Mouse (Mus musculus): ENCODE data around the gene Skp1a.
"Not testable (repeated sequence)": the region's sequence is repeated elsewhere in the genome, so short reads cannot be mapped to it uniquely, and the experiment has no call there.

Skp1a gene

GRCm38 (mm10) chr11:52231606-52232541 is at the start of gene Skp1a:
Gene Skp1a, plus strand, starts transcription at chr11:52231995.
- peak; percentile 73 to 91 for DNase-seq (ENCODE audit: low spot score in 2 of 2)

- not testable (repeated sequence) for DNase-seq (ENCODE audit: low spot score in 2 of 2)
Observed at GRCm38 (mm10) chr11:52196496-52197023, 35.2 kb upstream of the Skp1a start.

- DNase-seq (ENCODE audit: low spot score in 2 of 2): no peak
Observed at GRCm38 (mm10) chr11:52213887-52214286, 17.9 kb upstream of the Skp1a start, which contains the start of gene Olfr1371. Gene Olfr1371, minus strand, starts transcription at chr11:52213987.

GRCm38 (mm10) chr11:52220282-52220681 is 11.5 kb upstream of the Skp1a start:
- peak in 1 of 2 experiments; percentile 73 for DNase-seq (ENCODE audit: low spot score in 2 of 2)

DNA sequence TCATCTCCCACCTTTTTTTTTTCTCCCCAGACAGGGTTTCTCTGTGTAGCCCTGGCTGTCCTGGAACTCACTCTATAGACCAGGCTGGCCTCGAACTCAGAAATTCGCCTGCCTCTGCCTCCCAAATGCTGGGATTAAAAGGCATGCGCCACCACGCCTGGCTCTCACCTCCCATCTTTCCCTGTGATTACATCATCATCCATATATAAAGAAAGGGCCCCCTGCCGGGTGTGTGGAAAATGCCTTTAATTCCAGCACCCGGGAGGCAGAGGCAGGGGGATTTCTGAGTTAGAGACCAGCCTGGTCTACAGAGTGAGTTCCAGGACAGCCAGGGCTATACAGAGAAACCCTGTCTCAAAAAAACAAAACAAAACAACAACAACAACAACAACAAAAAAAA is 9.9 kb upstream of the Skp1a start:
- DNase-seq (ENCODE audit: low spot score in 2 of 2): not testable (repeated sequence)

DNA sequence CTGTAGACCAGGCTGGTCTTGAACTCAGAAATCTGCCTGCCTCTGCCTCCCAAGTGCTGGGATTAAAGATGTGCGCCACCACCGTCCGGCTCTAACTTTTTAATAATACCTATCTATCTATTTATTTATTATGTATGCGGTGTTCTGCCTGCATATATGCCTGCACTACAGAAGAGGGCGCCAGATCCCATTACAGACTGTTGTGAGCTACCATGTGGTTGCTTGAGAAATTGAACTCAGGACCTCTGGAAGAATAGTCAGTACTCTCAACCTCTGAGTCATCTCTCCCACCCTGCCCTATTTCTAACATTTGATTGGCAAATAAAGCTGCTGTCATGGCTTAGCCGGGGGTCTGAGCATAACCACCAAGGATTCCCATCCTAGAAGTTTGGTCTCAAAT is 8.9 kb upstream of the Skp1a start:
- DNase-seq (ENCODE audit: low spot score in 2 of 2): no peak

- DNase-seq (ENCODE audit: low spot score in 2 of 2): no peak
Observed at GRCm38 (mm10) chr11:52223968-52224682, 7.7 kb upstream of the Skp1a start.

DNA sequence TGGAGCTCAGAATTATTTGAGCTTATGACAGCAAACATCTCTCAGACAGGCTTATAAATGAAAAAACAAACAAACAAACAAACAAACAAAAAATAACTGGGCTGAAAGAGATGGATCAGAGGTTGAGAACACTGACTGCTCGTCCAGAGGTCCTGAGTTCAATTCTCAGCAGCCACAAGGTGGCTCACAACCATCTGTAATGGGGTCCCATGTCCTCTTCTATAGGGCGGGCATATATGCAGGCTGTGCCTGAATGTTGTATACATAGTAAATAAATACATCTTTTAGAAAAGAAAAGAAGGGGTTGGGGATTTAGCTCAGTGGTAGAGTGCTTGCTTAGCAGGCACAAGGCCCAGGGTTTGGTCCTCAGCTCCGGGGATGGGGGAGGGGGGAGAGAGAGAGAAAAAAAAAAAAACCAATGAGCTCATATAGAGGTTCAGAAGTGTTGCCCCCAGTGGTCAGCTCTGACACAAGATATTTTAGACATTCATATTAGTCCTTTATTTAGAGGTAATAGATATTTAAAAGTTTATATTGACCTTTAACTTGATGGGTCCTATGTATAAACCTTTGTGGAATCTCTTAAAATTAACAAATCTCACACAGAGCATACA is 5.7 kb upstream of the Skp1a start:
- no peak for DNase-seq (ENCODE audit: low spot score in 2 of 2)

DNA sequence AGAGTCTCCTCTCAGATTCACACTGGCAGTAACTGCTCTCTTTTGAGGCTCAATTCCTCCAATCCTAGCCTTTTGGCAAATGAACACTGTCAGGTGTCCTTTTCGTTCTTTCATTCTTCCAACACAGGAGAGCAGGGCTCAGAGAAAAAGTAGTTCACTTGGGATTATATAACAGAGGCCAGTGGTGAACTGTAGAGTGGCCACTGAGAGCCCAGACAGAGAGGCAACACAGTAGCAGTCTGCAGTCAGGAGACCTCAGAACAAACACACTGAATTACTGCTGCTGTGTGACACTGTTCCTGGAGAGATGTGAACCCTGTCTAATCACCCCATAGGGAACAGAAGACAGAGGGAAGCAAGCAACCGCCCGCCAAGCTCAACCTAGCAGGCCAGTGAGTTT is 4.7 kb upstream of the Skp1a start:
- no peak for DNase-seq (ENCODE audit: low spot score in 2 of 2)

GRCm38 (mm10) chr11:52227466-52228226 is 4.1 kb upstream of the Skp1a start:
- no peak for DNase-seq (ENCODE audit: low spot score in 2 of 2)

GRCm38 (mm10) chr11:52228722-52229448 is 2.9 kb upstream of the Skp1a start:
- no peak for DNase-seq (ENCODE audit: low spot score in 2 of 2)

DNA sequence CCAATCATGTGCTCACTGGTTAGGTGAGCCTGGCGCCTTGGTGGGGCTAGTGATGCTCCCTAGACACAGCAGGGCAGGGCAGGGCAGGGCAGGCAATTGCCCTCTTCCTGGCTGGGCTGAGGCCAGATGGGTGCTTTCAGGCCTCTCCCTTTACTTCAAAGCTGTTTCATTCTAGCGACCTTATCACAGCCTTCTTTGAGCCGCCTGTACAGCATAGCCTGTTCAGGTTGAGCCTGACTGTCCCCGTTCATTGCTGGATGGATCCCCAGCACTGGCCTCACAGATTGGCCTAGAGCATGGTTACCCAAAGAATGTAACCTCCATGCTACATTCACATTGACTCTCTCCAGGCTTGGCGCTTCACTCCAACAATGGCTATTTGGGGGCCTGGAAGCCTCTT is 1.1 kb upstream of the Skp1a start:
- DNase-seq (ENCODE audit: low spot score in 2 of 2): no peak

DNA sequence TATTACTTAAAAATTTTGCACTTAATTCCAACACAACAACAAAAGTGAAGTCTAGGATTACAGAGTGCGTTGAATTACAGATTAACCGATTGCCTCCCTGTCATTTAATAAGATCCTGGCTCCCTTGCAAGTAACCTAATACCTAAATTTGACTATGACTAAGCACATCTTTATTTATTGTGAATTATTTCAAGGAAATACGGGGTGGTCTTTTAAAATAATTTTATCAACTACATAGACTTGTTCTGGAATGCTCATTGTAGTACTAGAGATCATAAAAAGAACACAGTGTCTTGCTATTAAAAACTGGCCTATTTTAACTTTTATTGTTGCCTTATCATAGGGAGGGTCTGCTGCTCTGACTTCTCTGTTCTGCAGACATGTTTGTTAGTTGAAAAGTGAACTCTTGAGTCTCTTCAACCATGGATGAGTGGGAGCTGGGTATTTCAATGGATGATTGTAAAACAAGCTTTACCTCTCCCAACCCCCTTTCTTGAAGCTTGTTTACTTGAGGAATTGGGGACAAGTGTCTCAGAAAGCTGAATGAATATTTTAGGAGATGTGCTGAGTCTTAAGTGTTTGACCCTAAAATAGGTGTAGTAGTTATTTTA is 1.4 kb downstream of the Skp1a start:
- DNase-seq (ENCODE audit: low spot score in 2 of 2): no peak

DNA sequence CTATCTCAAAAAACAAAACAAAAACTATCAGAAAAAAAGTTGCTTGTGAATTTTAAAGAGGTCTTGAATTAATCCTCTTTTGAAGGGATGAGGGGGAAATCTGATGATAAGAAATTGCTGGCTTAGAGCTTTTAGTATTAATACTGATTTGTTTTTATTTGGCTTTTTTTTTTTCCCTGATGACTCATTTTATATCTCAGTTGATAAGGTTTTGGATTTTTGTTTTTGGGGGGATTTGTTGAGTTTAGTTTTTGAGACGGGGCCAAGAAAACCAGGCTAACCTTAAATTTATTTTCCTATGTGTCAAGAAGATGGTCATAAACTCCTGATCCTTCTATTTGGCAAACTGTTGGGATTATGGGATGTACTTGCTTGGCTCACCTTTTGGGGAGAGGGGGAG is 2.1 kb downstream of the Skp1a start:
- DNase-seq (ENCODE audit: low spot score in 2 of 2): no peak

GRCm38 (mm10) chr11:52234509-52234908 is 2.7 kb downstream of the Skp1a start:
- no peak for DNase-seq (ENCODE audit: low spot score in 2 of 2)

DNA sequence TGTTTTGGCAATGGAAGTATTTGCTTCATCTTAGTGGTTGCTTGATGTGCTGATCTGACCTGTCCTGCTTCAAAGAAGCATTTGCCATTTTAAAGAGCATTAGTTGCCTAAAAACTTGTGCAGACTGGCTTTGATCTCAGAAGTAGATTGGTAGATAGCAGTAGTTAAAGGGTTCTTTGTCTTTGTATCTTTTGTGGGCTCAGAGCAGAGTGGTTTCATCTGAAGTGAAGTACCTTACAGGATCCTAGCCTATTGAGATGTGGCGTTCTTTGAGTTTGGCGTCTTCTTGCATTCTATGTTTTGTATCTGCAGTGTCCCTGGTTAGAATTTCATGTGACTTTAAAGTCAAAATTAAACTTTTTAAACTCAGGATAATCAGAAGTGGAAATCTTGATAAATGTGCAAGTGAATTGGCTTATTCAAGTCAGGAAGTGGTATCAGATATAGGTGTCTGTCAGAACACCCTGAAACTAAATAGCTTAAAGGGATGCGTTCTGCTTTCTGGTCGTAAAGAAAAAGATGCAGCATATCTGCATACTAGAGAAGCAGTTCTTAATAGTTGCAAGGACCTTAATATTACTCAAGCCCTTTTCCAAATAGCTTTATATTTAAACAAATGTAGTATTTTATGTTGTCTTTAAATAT is 9.2 kb downstream of the Skp1a start:
- DNase-seq (ENCODE audit: low spot score in 2 of 2): no peak

GRCm38 (mm10) chr11:52249452-52249851 is 17.7 kb downstream of the Skp1a start:
- DNase-seq (ENCODE audit: low spot score in 2 of 2): no peak

- no peak for DNase-seq (ENCODE audit: low spot score in 2 of 2)
Observed at GRCm38 (mm10) chr11:52251770-52252169, 20.0 kb downstream of the Skp1a start.

DNA sequence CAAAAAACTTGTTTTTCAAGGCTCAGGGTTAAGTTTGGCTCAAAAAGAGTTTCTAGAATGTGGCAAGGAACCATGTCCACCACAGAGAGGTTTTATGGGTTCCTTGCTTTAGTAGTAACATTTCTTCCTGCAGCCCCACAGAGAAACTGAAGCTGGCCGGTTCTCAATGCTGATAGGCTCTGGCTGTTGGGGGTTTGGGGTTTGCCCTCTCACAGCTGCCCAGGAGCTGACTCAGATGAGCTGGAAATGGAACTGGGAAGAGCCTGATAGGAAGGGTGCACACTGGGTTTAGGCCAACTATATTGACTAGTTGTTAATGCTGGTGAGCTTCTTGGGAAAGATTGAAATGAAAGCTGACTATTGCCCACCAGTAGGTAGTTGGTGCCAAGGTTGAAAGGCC is 20.9 kb downstream of the Skp1a start:
- DNase-seq (ENCODE audit: low spot score in 2 of 2): no peak
